Mouse (Mus musculus): ENCODE data around the gene Asb4. TPM values are rescaled to one million over a fixed set of nuclear protein-coding genes. Genes with fewer than 3 reads are reported as not detected.
A peak's percentile ranks its signal among the peaks of the same experiment; 100 is the strongest.
"Not testable (repeated sequence)": the region's sequence is repeated elsewhere in the genome, so short reads cannot be mapped to it uniquely, and the experiment has no call there.

The Asb4 gene
- under 1 TPM in 3 of 4 experiments, not detected in 1; 0.25 to 0.73 (median 0.37) TPM for total RNA-seq (2022)

DNA sequence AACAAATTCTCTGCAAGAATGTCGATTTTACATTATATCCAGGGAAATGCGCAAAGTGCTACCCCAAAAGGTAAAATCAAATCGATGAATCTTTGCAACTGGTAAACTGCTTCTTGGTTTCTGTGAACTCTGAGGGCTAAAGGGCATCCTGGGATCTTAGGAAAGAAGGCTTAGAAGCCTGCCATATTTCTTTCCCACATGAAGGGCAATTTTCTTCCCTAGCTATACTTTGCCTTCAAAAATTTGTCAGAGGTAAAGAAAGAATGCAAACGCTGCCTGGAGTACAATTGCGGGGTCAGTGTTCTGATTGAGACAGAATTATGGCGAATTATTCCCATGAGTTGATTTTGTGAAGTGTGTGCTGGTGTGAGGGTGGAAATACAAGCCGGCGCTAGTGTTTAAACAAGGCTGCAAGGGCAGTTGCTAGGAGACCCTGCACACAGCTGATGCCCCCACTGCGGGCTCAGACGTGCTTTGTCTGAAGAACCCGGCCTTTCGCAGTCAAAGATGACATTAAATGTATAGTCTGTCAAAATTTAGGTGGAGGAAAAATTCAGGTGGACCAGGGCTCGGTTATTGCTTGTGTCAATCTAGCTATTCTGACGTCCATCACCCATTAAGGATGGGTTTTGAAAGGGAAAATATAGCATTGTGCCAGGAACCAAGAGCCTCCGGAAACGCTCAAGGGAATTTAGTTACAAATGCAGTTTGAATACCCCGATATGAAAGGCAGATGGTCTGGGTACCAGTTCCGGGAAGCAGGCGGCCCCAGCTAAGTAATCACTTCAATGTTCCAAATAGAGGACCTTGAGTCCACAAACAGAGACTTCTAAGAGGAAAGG, at the start of gene Asb4:
TSS of gene Asb4 (plus strand) at position 51 of the 842 bp plus-strand sequence.
- no peak for DNase-seq (ENCODE audit: low spot score in 2 of 2)

- DNase-seq (ENCODE audit: low spot score in 2 of 2): no peak
Observed at GRCm38 (mm10) chr6:5334021-5334420, 49.2 kb upstream of the Asb4 start.

GRCm38 (mm10) chr6:5336016-5336415, 47.2 kb upstream of the Asb4 start:
- not testable (repeated sequence) for DNase-seq (ENCODE audit: low spot score in 2 of 2)

- not testable (repeated sequence) for DNase-seq (ENCODE audit: low spot score in 2 of 2)
Observed at GRCm38 (mm10) chr6:5338781-5339180, 44.4 kb upstream of the Asb4 start.

DNA sequence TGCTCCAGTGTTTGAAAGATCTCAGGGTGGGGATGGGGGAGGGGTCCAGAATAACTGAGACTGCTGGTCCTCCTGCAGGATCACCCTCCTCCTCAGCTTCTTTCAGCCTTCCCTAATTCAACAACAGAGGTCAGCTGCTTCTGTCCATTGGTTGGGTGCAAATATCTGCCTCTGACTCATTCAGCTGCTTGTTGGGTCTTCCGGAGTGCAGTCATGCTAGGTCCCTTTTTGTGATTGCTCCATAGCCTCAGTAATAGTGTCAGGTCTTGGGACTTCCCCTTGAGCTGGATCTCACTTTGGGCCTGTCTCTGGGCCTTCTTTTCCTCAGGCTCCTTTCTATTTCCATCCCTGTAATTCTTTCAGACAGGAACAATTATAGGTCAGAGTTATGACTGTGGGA, 43.9 kb upstream of the Asb4 start:
- DNase-seq (ENCODE audit: low spot score in 2 of 2): not testable (repeated sequence)

GRCm38 (mm10) chr6:5344255-5344654, 38.9 kb upstream of the Asb4 start:
- no peak for DNase-seq (ENCODE audit: low spot score in 2 of 2)

DNA sequence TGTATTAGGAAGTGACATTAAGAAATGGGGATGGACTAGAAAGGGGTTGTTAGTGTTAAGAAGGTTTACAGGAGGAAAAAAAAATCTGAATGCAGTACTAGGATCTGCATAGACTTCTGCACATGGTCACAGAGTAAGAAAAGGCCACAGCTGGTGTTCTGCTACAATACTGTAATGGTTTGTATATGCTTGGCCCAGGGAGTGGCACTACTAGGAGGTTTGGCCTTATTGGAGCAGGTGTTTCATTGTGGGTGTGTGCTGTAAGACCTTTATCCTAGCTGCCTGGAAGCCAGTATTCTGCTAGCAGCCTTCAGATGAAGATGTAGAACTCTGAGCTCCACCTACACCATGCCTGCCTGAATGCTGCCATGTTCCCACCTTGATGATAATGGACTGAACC, 25.3 kb upstream of the Asb4 start:
- DNase-seq (ENCODE audit: low spot score in 2 of 2): no peak

GRCm38 (mm10) chr6:5360402-5360801, 22.8 kb upstream of the Asb4 start:
- DNase-seq (ENCODE audit: low spot score in 2 of 2): no peak

DNA sequence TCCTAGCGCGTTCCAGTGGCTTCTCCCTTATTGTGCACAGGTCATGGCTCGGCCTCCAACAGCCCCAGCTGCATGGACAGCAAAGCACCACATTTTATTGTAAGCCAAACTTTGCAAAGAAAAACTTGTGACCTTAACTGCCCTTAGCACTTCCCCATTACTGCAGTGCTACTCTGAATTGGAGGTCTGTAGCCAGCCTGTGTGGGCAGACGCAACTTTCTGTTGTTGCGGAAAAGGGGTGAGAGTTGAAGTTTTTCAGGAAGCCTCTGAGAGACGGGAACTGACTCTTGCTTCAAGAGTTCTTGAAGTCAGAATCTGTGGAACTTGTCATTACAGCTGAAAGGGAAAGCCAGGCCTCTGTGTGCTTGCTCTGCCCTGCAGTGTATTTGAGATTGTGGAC, 21.2 kb upstream of the Asb4 start:
- no peak for DNase-seq (ENCODE audit: low spot score in 2 of 2)

GRCm38 (mm10) chr6:5365845-5366244, 17.3 kb upstream of the Asb4 start:
- DNase-seq (ENCODE audit: low spot score in 2 of 2): no peak

GRCm38 (mm10) chr6:5376884-5377283, 6.3 kb upstream of the Asb4 start:
- DNase-seq (ENCODE audit: low spot score in 2 of 2): no peak

GRCm38 (mm10) chr6:5379048-5379447, 4.1 kb upstream of the Asb4 start:
- no peak for DNase-seq (ENCODE audit: low spot score in 2 of 2)

GRCm38 (mm10) chr6:5379781-5380623, 3.2 kb upstream of the Asb4 start:
- peak in 1 of 2 experiments; percentile 60 for DNase-seq (ENCODE audit: low spot score in 2 of 2)

- no peak for DNase-seq (ENCODE audit: low spot score in 2 of 2)
Observed at GRCm38 (mm10) chr6:5380624-5381252, 2.4 kb upstream of the Asb4 start.

GRCm38 (mm10) chr6:5381918-5382582, 1.1 kb upstream of the Asb4 start:
- DNase-seq (ENCODE audit: low spot score in 2 of 2): no peak

DNA sequence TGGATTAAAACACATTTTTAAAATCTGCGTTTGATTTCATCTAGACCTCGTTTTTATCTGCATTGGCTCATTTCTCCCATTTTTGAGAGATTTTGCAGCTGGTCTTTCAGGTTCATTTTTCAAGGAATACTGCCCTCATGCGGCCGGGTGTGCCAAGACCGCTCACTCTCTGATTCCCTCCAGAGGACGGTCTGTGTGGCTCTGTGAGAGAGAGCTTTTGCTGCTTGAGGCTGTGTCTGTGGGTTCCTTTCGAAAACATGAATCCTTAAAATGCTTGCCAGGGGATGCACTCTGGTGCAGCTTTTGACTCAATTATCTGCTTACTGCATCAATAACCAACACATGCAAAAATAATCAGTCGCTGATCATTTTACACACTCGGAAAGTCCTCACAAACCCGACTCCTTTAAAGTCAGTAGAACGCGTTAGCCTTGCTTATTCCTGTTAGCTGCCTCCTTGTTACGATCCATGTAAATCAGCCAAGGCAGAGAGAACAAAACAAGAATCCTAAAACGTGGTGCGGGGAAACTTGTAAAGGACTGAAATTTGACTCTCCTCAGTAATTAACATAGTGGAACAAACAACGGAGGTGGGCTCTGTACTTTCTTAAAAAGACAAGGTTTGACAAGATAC, 487 bp upstream of the Asb4 start:
- peak; percentile 81 to 91 for DNase-seq (ENCODE audit: low spot score in 2 of 2)

DNA sequence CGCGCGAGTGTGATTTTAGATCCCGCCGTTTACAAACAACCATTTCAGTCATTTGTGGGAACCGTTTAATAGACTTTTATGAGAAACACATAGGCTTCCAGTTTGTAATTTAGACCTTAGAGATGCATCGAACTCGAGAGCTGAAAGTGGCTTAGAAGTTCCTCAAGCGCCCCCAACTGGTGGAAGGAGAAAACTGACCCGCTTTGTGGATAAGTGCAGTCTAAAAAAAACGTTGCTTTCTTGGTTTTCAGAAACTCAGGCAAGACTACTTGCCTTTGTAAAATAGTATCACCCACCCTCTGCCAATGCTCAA, 948 bp downstream of the Asb4 start:
- peak; percentile 51 to 68 for DNase-seq (ENCODE audit: low spot score in 2 of 2)

DNA sequence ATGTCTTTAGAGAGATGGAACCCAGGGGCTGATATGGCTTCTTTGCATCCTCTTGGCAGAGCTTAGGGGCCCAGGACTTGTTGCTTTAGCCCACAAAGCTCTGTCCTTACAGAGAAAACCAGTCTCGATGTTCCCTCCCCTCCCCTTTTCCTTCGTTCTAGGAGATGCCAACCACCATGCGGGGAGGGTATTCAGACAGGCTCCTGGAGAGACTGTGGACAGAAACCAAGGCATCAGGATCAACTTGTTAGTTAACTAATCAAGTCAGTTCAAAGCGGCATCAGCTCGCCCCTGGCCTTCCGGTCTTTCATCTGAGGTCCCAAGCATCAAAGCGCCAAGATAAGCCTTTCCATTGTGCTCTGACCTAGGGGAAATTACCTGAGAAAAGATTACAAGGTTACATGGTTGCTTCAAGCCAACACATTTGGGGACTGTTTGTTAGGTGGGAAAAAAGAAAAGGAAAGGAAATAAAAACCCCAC, 2.0 kb downstream of the Asb4 start:
- no peak for DNase-seq (ENCODE audit: low spot score in 2 of 2)

GRCm38 (mm10) chr6:5386486-5386885, 3.3 kb downstream of the Asb4 start:
- DNase-seq (ENCODE audit: low spot score in 2 of 2): no peak

GRCm38 (mm10) chr6:5387396-5387795, 4.2 kb downstream of the Asb4 start:
- no peak for DNase-seq (ENCODE audit: low spot score in 2 of 2)

GRCm38 (mm10) chr6:5390298-5390697, 7.1 kb downstream of the Asb4 start:
- no peak for DNase-seq (ENCODE audit: low spot score in 2 of 2)
